Mouse (Mus musculus) midbrain, embryonic 16.5 days (tissue): ENCODE data around the gene Depdc5. TPM values are rescaled to one million over a fixed set of nuclear protein-coding genes. Genes with fewer than 3 reads are reported as not detected.
A peak's percentile ranks its signal among the peaks of the same experiment; 100 is the strongest.
"Not testable (repeated sequence)": the region's sequence is repeated elsewhere in the genome, so short reads cannot be mapped to it uniquely, and the experiment has no call there.

ENCODE experiments used
- ATAC-seq: fragments of 200-750 bp; cut with Nextera tagmentation; 2 replicates; pipeline ENCODE4 v1.8.0; 2017; ENCODE audit warnings: moderate TSS enrichment
- H3K27ac ChIP-seq: fragments of 300-500 bp; sonication (generic); 2 replicates; pipeline ENCODE4 v1.5.1; 2014; ENCODE audit warnings: mild to moderate bottlenecking, low read length, mixed read lengths
- H3K27me3 ChIP-seq: fragments of 300-500 bp; sonication (generic); 2 replicates; pipeline ENCODE4 v1.6.1; 2014; ENCODE audit warnings: low read depth, low read length, mixed read lengths; ENCODE audit not compliant: control insufficient read depth, insufficient read depth
- H3K36me3 ChIP-seq: fragments of 300-500 bp; sonication (generic); 2 replicates; pipeline ENCODE4 v1.6.1; 2014; ENCODE audit warnings: mild to moderate bottlenecking, low read length, moderate library complexity, mixed read lengths; ENCODE audit not compliant: control insufficient read depth, insufficient read depth
- H3K4me1 ChIP-seq: fragments of 300-500 bp; sonication (generic); 2 replicates; pipeline ENCODE4 v1.6.1; 2014; ENCODE audit warnings: mild to moderate bottlenecking, low read length, mixed read lengths; ENCODE audit not compliant: control insufficient read depth, insufficient read depth
- H3K4me2 ChIP-seq: fragments of 300-500 bp; sonication (generic); 2 replicates; pipeline ENCODE4 v1.6.1; 2014; ENCODE audit warnings: mild to moderate bottlenecking, low read length, mixed read lengths
- H3K4me3 ChIP-seq: fragments of 300-500 bp; sonication (generic); 2 replicates; pipeline ENCODE4 v1.5.1; 2014; ENCODE audit warnings: low read depth, mild to moderate bottlenecking, low read length, moderate library complexity, mixed read lengths
- H3K9ac ChIP-seq: fragments of 300-500 bp; sonication (generic); 2 replicates; pipeline ENCODE4 v1.6.1; 2014; ENCODE audit warnings: low read depth, low read length, mixed read lengths
- H3K9me3 ChIP-seq: fragments of 300-500 bp; sonication (generic); replicated peaks from 2 replicates; pipeline ENCODE4 v1.6.1; 2014; ENCODE audit warnings: mild to moderate bottlenecking, low read length, mixed read lengths; ENCODE audit not compliant: control insufficient read depth, poor library complexity, severe bottlenecking
- WGBS: fragments of 180-500 bp; shearing (Covaris S2); extraction: QIAGEN DNeasy Blood & Tissue Kit; methylation state at CpG from one replicate; pipeline ENCODE4 v1.1.7; 2014; 5-methylcytosine and 5-hydroxymethylcytosine counted together
- polyA plus RNA-seq: library from polyadenylated mRNA; unstranded; fragments of >200 nt; fragmentation: Nextera tagmentation; extraction: Ambion mirVana; gene quantifications from 2 replicates; pipeline ENCODE4 v1.2.1, GENCODE M21; 2015

The Depdc5 gene
- polyA plus RNA-seq, 1 experiment from 2014 or later, result 27.4 TPM

GRCm38 (mm10) chr5:33024474-33024873 lies 161.0 kb downstream of the Depdc5 start:
- no peaks in the 10 kb centered on the region for H3K9me3 ChIP-seq
- H3K27me3 ChIP-seq, result no peaks in the 10 kb centered on the region
- peaks cover 5% of the 10 kb centered on the region; the same call in 1 of the 2 replicates for H3K36me3 ChIP-seq
- no peak overlapping the region for H3K4me3 ChIP-seq
- WGBS, result 88% methylated on average over 5 of the region's 5 CpGs
- no peak overlapping the region for H3K4me2 ChIP-seq
- peaks cover 48% of the 10 kb centered on the region for H3K4me1 ChIP-seq
- no peak overlapping the region for H3K27ac ChIP-seq
- no peak for ATAC-seq
- H3K9ac ChIP-seq, result no peak overlapping the region

GRCm38 (mm10) chr5:33028656-33029055 lies 165.2 kb downstream of the Depdc5 start:
- 64% methylated on average over 2 of the region's 2 CpGs for WGBS
- H3K9me3 ChIP-seq, result no peaks in the 10 kb centered on the region
- no peak overlapping the region for H3K9ac ChIP-seq
- H3K27me3 ChIP-seq, result no peaks in the 10 kb centered on the region
- no peak overlapping the region for H3K4me3 ChIP-seq
- peaks cover 5% of the 10 kb centered on the region; the same call in 1 of the 2 replicates for H3K36me3 ChIP-seq
- H3K4me2 ChIP-seq, result no peak overlapping the region
- H3K27ac ChIP-seq, result no peak overlapping the region
- H3K4me1 ChIP-seq, result peaks cover 44% of the 10 kb centered on the region
- no peak for ATAC-seq

- Histone ChIP-seq H3K4me2 (peak overlapping the region; percentile 44), H3K27ac (peak overlapping the region; percentile 81), H3K9me3 (no peaks in the 10 kb centered on the region), H3K4me3 (no peak overlapping the region), H3K4me1 (peaks cover 27% of the 10 kb centered on the region), H3K27me3 (no peaks in the 10 kb centered on the region), H3K9ac (no peak overlapping the region), H3K36me3 (peaks cover 5% of the 10 kb centered on the region; the same call in 1 of the 2 replicates)
- peak; percentile 88 for ATAC-seq
- WGBS, result 38% methylated on average over 4 of the region's 4 CpGs
These were observed 167.1 kb downstream of the Depdc5 start for GRCm38 (mm10) chr5:33030425-33031175.

GRCm38 (mm10) chr5:33032036-33032773 lies 168.7 kb downstream of the Depdc5 start:
- Histone ChIP-seq H3K4me3 (no peak overlapping the region), H3K9me3 (no peaks in the 10 kb centered on the region), H3K4me2 (no peak overlapping the region), H3K36me3 (peaks cover 5% of the 10 kb centered on the region; the same call in 1 of the 2 replicates), H3K27me3 (no peaks in the 10 kb centered on the region), H3K27ac (peak overlapping the region; percentile 81), H3K9ac (no peak overlapping the region), H3K4me1 (peaks cover 27% of the 10 kb centered on the region)
- no peak for ATAC-seq
- 87% methylated on average over 10 of the region's 10 CpGs for WGBS

GRCm38 (mm10) chr5:33033121-33033520 lies 169.6 kb downstream of the Depdc5 start:
- Histone ChIP-seq H3K4me2 (no peak overlapping the region), H3K27ac (no peak overlapping the region), H3K9ac (no peak overlapping the region), H3K4me3 (no peak overlapping the region), H3K27me3 (no peaks in the 10 kb centered on the region), H3K9me3 (no peaks in the 10 kb centered on the region), H3K36me3 (peaks cover 3% of the 10 kb centered on the region; the same call in 1 of the 2 replicates), H3K4me1 (peaks cover 27% of the 10 kb centered on the region)
- 2% methylated on average over 4 of the region's 4 CpGs for WGBS
- peak; percentile 50; the same call in 1 of the 2 replicates for ATAC-seq

GRCm38 (mm10) chr5:33033633-33034032 lies 170.1 kb downstream of the Depdc5 start:
- H3K4me3 ChIP-seq, ATAC-seq, H3K27me3 ChIP-seq, H3K27ac ChIP-seq, H3K36me3 ChIP-seq, H3K4me2 ChIP-seq, H3K9ac ChIP-seq, H3K9me3 ChIP-seq: not testable (repeated sequence)
- peaks cover 27% of the 10 kb centered on the region for H3K4me1 ChIP-seq
- WGBS, result 54% methylated on average over 8 of the region's 8 CpGs

GRCm38 (mm10) chr5:33034100-33034499 lies 170.6 kb downstream of the Depdc5 start:
- 17% methylated on average over 7 of the region's 7 CpGs for WGBS

GRCm38 (mm10) chr5:33034916-33035315 lies 171.4 kb downstream of the Depdc5 start:
- no peak overlapping the region for H3K27ac ChIP-seq
- no peaks in the 10 kb centered on the region for H3K27me3 ChIP-seq
- ATAC-seq, result no peak
- 36% methylated on average over 3 of the region's 3 CpGs for WGBS
- H3K4me2 ChIP-seq, result no peak overlapping the region
- H3K4me1 ChIP-seq, result peaks cover 27% of the 10 kb centered on the region
- no peak overlapping the region for H3K9ac ChIP-seq
- H3K4me3 ChIP-seq, result no peak overlapping the region
- no peaks in the 10 kb centered on the region for H3K36me3 ChIP-seq
- no peaks in the 10 kb centered on the region for H3K9me3 ChIP-seq

More at GRCm38 (mm10) chr5:33034100-33034499, 170.6 kb downstream of the Depdc5 start:
- no peak for ATAC-seq
- Histone ChIP-seq H3K4me1 (peaks cover 27% of the 10 kb centered on the region), H3K4me2 (no peak overlapping the region), H3K27me3 (no peaks in the 10 kb centered on the region), H3K27ac (no peak overlapping the region), H3K9me3 (no peaks in the 10 kb centered on the region), H3K9ac (no peak overlapping the region), H3K4me3 (no peak overlapping the region), H3K36me3 (no peaks in the 10 kb centered on the region)
